Mouse (Mus musculus) activated CD4-positive, CD25-positive, alpha-beta regulatory T cell (primary cell): Measurements from ENCODE around the gene Gnl1. TPM values are rescaled to one million over a fixed set of nuclear protein-coding genes. Genes with fewer than 3 reads are reported as not detected.

Source experiments
- polyA plus RNA-seq, 2 experiments: library from polyadenylated mRNA; unstranded; fragments of 100-300 nt; shearing (Covaris generic); gene quantifications; one replicate each; pipeline ENCODE4 v1.2.1; 2017

Gene Gnl1
- 10 to 100 TPM; 55.6 to 56.5 TPM for polyA plus RNA-seq

GRCm38 (mm10) chr17:35979401-35980362 is at the start of gene Gnl1, which contains the start of gene Prr3:
Gnl1 (plus strand) TSS chr17:35979851.
Prr3 (minus strand) TSS chr17:35980236.

DNA sequence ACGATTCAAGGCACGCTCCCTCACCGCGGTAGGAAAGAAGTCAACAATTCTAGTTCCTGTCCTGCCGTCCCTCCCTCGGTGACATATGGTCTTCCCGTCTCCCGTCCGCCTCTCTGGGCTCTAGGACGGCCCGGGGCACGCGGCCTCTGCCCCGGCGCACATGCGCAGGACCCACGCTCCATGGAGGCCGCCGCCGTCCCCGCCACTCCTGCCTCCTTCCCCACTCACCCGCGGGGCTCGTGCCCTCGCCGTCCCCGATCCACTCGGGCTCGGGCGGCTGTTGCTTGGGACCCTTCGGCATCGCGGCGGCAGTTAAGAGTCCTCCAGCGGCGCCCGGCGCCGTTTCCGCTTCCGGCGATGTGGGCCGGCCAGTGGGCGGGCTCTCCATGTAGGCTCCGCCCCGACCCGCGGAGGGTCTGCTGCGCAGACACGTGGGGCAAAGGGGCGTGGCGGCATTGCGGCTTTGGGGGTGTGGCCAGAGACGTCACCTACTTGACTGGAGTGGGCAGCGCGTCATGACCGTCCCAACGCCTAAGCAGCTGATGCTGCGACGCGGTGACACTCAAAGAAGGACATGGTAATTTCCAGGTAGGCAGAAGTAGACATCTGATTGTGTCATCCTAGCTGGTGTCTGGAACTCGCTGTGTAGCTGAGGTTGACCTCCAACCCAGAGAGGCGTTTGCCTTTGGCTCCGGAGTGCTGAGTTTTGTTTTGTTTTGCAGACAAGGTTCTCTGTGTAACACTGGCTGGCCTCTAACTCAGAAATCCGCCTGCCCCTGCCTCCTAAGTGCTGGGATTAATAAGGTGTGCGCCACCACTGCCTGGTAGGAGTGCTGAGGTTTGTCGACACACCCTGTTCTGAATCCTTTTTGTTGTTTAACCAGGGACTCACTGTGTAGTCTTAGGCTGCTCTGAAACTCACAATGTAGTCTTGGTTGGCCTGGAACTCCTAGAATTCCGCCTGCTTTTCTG is 9.9 kb upstream of the Gnl1 start, which contains the start of gene Abcf1:
Abcf1 (minus strand) TSS at position 344 of the 972 bp plus-strand sequence.

GRCm38 (mm10) chr17:36020191-36021073 is 40.8 kb downstream of the Gnl1 start, which contains the start of gene H2-T24:
H2-T24 (minus strand) TSS chr17:36020560.

GRCm38 (mm10) chr17:36032351-36032875 is 52.8 kb downstream of the Gnl1 start, which contains the start of gene H2-T23:
H2-T23 (minus strand) TSS chr17:36032855.

Other genes starting within 250 kb of the Gnl1 start
- 10 to 100 TPM in 1 of 2 experiments, under 1 TPM in 1; 0.19 to 14.0 TPM for gene Ier3, start 158.2 kb upstream of the Gnl1 start, polyA plus RNA-seq
- gene Flot1, start 156.6 kb upstream of the Gnl1 start, polyA plus RNA-seq, result 10 to 100 TPM; 59.0 to 61.4 TPM
- gene Tubb5, start 141.5 kb upstream of the Gnl1 start, polyA plus RNA-seq, result 100 to 1,000 TPM; 114 to 135 TPM
- 1 to 10 TPM; 4.1 to 7.9 TPM for gene Mdc1, start 138.3 kb upstream of the Gnl1 start, polyA plus RNA-seq
- gene Nrm, start 118.5 kb upstream of the Gnl1 start, polyA plus RNA-seq, result 10 to 100 TPM; 33.6 to 42.0 TPM
- 100 to 1,000 TPM; 549 to 588 TPM for gene Ppp1r18, start 114.3 kb upstream of the Gnl1 start, polyA plus RNA-seq
- gene Dhx16, start 100.0 kb upstream of the Gnl1 start, polyA plus RNA-seq, result 10 to 100 TPM; 49.5 to 68.4 TPM
- gene 2310061I04Rik, start 82.4 kb upstream of the Gnl1 start, polyA plus RNA-seq, result 10 to 100 TPM; 34.3 to 45.8 TPM
- gene Atat1, start 69.8 kb upstream of the Gnl1 start, polyA plus RNA-seq, result 10 to 100 TPM; 12.9 to 18.4 TPM
- gene Mrps18b, start 63.5 kb upstream of the Gnl1 start, polyA plus RNA-seq, result 10 to 100 TPM; 44.0 to 78.4 TPM
- 10 to 100 TPM; 30.2 to 54.9 TPM for gene Ppp1r10, start 63.4 kb upstream of the Gnl1 start, polyA plus RNA-seq
- 100 to 1,000 TPM; 122 to 138 TPM for gene Abcf1, start 10.1 kb upstream of the Gnl1 start, polyA plus RNA-seq
- gene Prr3, start 385 bp downstream of the Gnl1 start, polyA plus RNA-seq, result 10 to 100 TPM; 30.8 to 41.6 TPM
- 10 to 100 TPM; 30.2 to 41.9 TPM for gene H2-T24, start 40.7 kb downstream of the Gnl1 start, polyA plus RNA-seq
- 100 to 1,000 TPM; 796 to 873 TPM for gene H2-T23, start 53.0 kb downstream of the Gnl1 start, polyA plus RNA-seq
- 100 to 1,000 TPM; 306 to 313 TPM for gene H2-T22, start 62.9 kb downstream of the Gnl1 start, polyA plus RNA-seq
- under 1 TPM; 0.18 to 0.22 TPM for gene Gm6034, start 63.1 kb downstream of the Gnl1 start, polyA plus RNA-seq
- gene Gm11127, start 78.5 kb downstream of the Gnl1 start, polyA plus RNA-seq, result not detected
- gene Gm19684, start 141.8 kb downstream of the Gnl1 start, polyA plus RNA-seq, result 1 to 10 TPM in 1 of 2 experiments, under 1 TPM in 1; 0.75 to 1.2 TPM
- under 1 TPM; 0.36 to 0.51 TPM for gene Gm7030, start 149.6 kb downstream of the Gnl1 start, polyA plus RNA-seq
- 10 to 100 TPM in 1 of 2 experiments, 1 to 10 TPM in 1; 5.7 to 14.7 TPM for gene Gm8909, start 188.7 kb downstream of the Gnl1 start, polyA plus RNA-seq
- gene H2-T3, start 210.4 kb downstream of the Gnl1 start, polyA plus RNA-seq, result under 1 TPM; 0.54 to 0.55 TPM